Comparison of ENCODE assay signal across 19 mouse cellular contexts in genomic region chr9:34492121-34492520, GRCm38 (mm10). TPM values are rescaled to one million over a fixed set of nuclear protein-coding genes. Genes with fewer than 3 reads are reported as not detected.
DNase-seq lines count a peak whose midpoint lies in the region; ATAC-seq and TF ChIP-seq lines count a peak whose summit lies in the region.
"Had no signal": no experiment of that assay in that cellular context is flagged by ENCODE, and none has a peak within 500 bp of the region (broad histone marks: within the 10 kb centered on the region; RNA-seq: fewer than 3 reads in every experiment).

No protein-coding gene starts in this region.

- no peak overlapping the region for H3K9ac ChIP-seq in forebrain, embryonic 13.5 days
- no peak overlapping the region for H3K9ac ChIP-seq in forebrain, embryonic 11.5 days (ENCODE audit: low read length)
- H3K9ac ChIP-seq in midbrain, embryonic 14.5 days (replicated peaks; ENCODE audit: low read length) = no peak overlapping the region
- no peak overlapping the region for H3K9ac ChIP-seq in neural tube, embryonic 14.5 days (replicated peaks; ENCODE audit: low read depth, low read length)
- no peak overlapping the region for H3K9ac ChIP-seq in stomach, postnatal 0 days (ENCODE audit: low read length)
- H3K9ac ChIP-seq: embryonic facial prominence, embryonic 13.5 days; heart, embryonic 12.5 days; liver, embryonic 12.5 days; lung, embryonic 15.5 days; neural tube, embryonic 12.5 days had no signal

- peak overlapping the region; percentile 83 for H3K4me2 ChIP-seq in forebrain, embryonic 13.5 days
- no peak overlapping the region for H3K4me2 ChIP-seq in forebrain, embryonic 11.5 days (ENCODE audit: low read depth, low read length, severe bottlenecking)
- peak overlapping the region; percentile 79 for H3K4me2 ChIP-seq in midbrain, embryonic 14.5 days (ENCODE audit: low read length)
- peak overlapping the region; percentile 78; the same call in 1 of the 2 replicates for H3K4me2 ChIP-seq in neural tube, embryonic 14.5 days (ENCODE audit: low read depth, low read length)
- no peak overlapping the region for H3K4me2 ChIP-seq in stomach, postnatal 0 days (replicated peaks; ENCODE audit: low read depth)
- H3K4me2 ChIP-seq: embryonic facial prominence, embryonic 13.5 days; heart, embryonic 12.5 days; liver, embryonic 12.5 days; lung, embryonic 15.5 days; neural tube, embryonic 12.5 days had no signal

- TF ChIP-seq CTCF in stomach, postnatal 0 days (IDR thresholded peaks at IDR 0.05; ENCODE audit: low read depth) = no peak

- ATAC-seq in forebrain, embryonic 13.5 days = no peak
- no peak for ATAC-seq in forebrain, embryonic 11.5 days (replicated peaks; ENCODE audit: low FRiP score)
- ATAC-seq in midbrain, embryonic 14.5 days (ENCODE audit: low FRiP score, low TSS enrichment) = no peak
- ATAC-seq in neural tube, embryonic 14.5 days (ENCODE audit: low read depth) = no peak
- no peak for ATAC-seq in stomach, postnatal 0 days (ENCODE audit: low FRiP score, low TSS enrichment)
- ATAC-seq: intestine, embryonic 16.5 days; liver, embryonic 12.5 days had no signal

- H3K36me3 ChIP-seq in forebrain, embryonic 13.5 days (ENCODE audit: poor library complexity, severe bottlenecking) = no peaks in the 10 kb centered on the region
- H3K36me3 ChIP-seq in forebrain, embryonic 11.5 days (ENCODE audit: control insufficient read depth, insufficient read depth, low read length) = no peaks in the 10 kb centered on the region
- no peaks in the 10 kb centered on the region for H3K36me3 ChIP-seq in midbrain, embryonic 14.5 days (ENCODE audit: control insufficient read depth, insufficient read depth, low read length)
- no peaks in the 10 kb centered on the region for H3K36me3 ChIP-seq in midbrain, embryonic 10.5 days
- no peaks in the 10 kb centered on the region for H3K36me3 ChIP-seq in neural tube, embryonic 14.5 days (ENCODE audit: control insufficient read depth, insufficient read depth, low read length)
- no peaks in the 10 kb centered on the region for H3K36me3 ChIP-seq in stomach, postnatal 0 days (ENCODE audit: control insufficient read depth, insufficient read depth, low read length)
- H3K36me3 ChIP-seq: embryonic facial prominence, embryonic 13.5 days; heart, embryonic 12.5 days; limb, embryonic 10.5 days; liver, embryonic 12.5 days; lung, embryonic 15.5 days; neural tube, embryonic 12.5 days had no signal

- DNase-seq in forebrain, embryonic 11.5 days (ENCODE audit: low spot score) = no peak
- no peak for DNase-seq in midbrain, embryonic 14.5 days
- DNase-seq in midbrain, embryonic 10.5 days (ENCODE audit: low spot score) = no peak
- peak; percentile 26 for DNase-seq in fat pad, adult 2 months (ENCODE audit: extremely low read depth, low read depth, low spot score)
- DNase-seq in stomach, postnatal 0 days (ENCODE audit: low spot score) = no peak
- no peak for DNase-seq in embryo, embryonic 10.5 days (ENCODE audit: low spot score)
- DNase-seq: gastrocnemius, adult 2 months; heart, postnatal 36 days; layer of hippocampus, postnatal 36 days had no signal

- H3K9me3 ChIP-seq in forebrain, embryonic 13.5 days (replicated peaks) = no peaks in the 10 kb centered on the region
- no peaks in the 10 kb centered on the region for H3K9me3 ChIP-seq in forebrain, embryonic 11.5 days (ENCODE audit: control insufficient read depth, low read length)
- H3K9me3 ChIP-seq in midbrain, embryonic 14.5 days (ENCODE audit: control insufficient read depth, low read length) = no peaks in the 10 kb centered on the region
- no peaks in the 10 kb centered on the region for H3K9me3 ChIP-seq in midbrain, embryonic 10.5 days (replicated peaks)
- no peaks in the 10 kb centered on the region for H3K9me3 ChIP-seq in neural tube, embryonic 14.5 days (ENCODE audit: control insufficient read depth, low read length)
- no peaks in the 10 kb centered on the region for H3K9me3 ChIP-seq in stomach, postnatal 0 days (ENCODE audit: control insufficient read depth, low read length)
- H3K9me3 ChIP-seq: embryonic facial prominence, embryonic 13.5 days; heart, embryonic 12.5 days; limb, embryonic 10.5 days; liver, embryonic 12.5 days; lung, embryonic 15.5 days; neural tube, embryonic 12.5 days had no signal

- H3K27me3 ChIP-seq in forebrain, embryonic 13.5 days = peaks cover 51% of the 10 kb centered on the region
- peaks cover 25% of the 10 kb centered on the region for H3K27me3 ChIP-seq in forebrain, embryonic 11.5 days (ENCODE audit: control insufficient read depth, insufficient read depth, low read length)
- H3K27me3 ChIP-seq in midbrain, embryonic 14.5 days (ENCODE audit: control insufficient read depth, insufficient read depth, low read length) = peaks cover 9% of the 10 kb centered on the region; the same call in 1 of the 2 replicates
- peaks cover 82% of the 10 kb centered on the region for H3K27me3 ChIP-seq in midbrain, embryonic 10.5 days (ENCODE audit: low read depth, poor library complexity, severe bottlenecking)
- H3K27me3 ChIP-seq in neural tube, embryonic 14.5 days (ENCODE audit: control insufficient read depth, insufficient read depth, low read length) = peaks cover 6% of the 10 kb centered on the region
- H3K27me3 ChIP-seq in stomach, postnatal 0 days (ENCODE audit: control insufficient read depth, insufficient read depth, low read length) = 0 out of 2 replicates have a peak, but pooled peaks cover 5% of the 10 kb centered on the region

- H3K27ac ChIP-seq in forebrain, embryonic 13.5 days = no peak overlapping the region
- H3K27ac ChIP-seq in forebrain, embryonic 11.5 days (ENCODE audit: low read depth, low read length) = no peak overlapping the region
- H3K27ac ChIP-seq in midbrain, embryonic 14.5 days (replicated peaks; ENCODE audit: low read depth, low read length) = no peak overlapping the region
- no peak overlapping the region for H3K27ac ChIP-seq in midbrain, embryonic 10.5 days (replicated peaks)
- H3K27ac ChIP-seq in neural tube, embryonic 14.5 days (ENCODE audit: low read depth, low read length) = no peak overlapping the region
- H3K27ac ChIP-seq in stomach, postnatal 0 days (replicated peaks) = no peak overlapping the region
- H3K27ac ChIP-seq: embryonic facial prominence, embryonic 13.5 days; gastrocnemius, adult 2 months; limb, embryonic 10.5 days; liver, embryonic 12.5 days; lung, embryonic 15.5 days; macrophage; neural tube, embryonic 12.5 days had no signal

- no peak for TF ChIP-seq EP300 in stomach, postnatal 0 days (optimal IDR thresholded peaks at IDR 0.05)

- peaks cover 22% of the 10 kb centered on the region for H3K4me1 ChIP-seq in forebrain, embryonic 13.5 days
- peaks cover 4% of the 10 kb centered on the region; the same call in 1 of the 2 replicates for H3K4me1 ChIP-seq in forebrain, embryonic 11.5 days (replicated peaks; ENCODE audit: control insufficient read depth, insufficient read depth, low read length)
- peaks cover 5% of the 10 kb centered on the region; the same call in 1 of the 2 replicates for H3K4me1 ChIP-seq in midbrain, embryonic 14.5 days (ENCODE audit: control insufficient read depth, insufficient read depth, low read length)
- peaks cover 25% of the 10 kb centered on the region for H3K4me1 ChIP-seq in midbrain, embryonic 10.5 days
- 0 out of 2 replicates have a peak, but pooled peaks cover 5% of the 10 kb centered on the region for H3K4me1 ChIP-seq in neural tube, embryonic 14.5 days (ENCODE audit: control insufficient read depth, insufficient read depth, low read length)
- 0 out of 2 replicates have a peak, but pooled peaks cover 2% of the 10 kb centered on the region for H3K4me1 ChIP-seq in stomach, postnatal 0 days (replicated peaks; ENCODE audit: control insufficient read depth, insufficient read depth)
- H3K4me1 ChIP-seq: liver, embryonic 12.5 days had no signal

- WGBS in forebrain, embryonic 13.5 days = 44% methylated on average over 3 of the region's 3 CpGs
- WGBS in forebrain, embryonic 11.5 days = 52% methylated on average over 3 of the region's 3 CpGs
- 51% methylated on average over 3 of the region's 3 CpGs for WGBS in midbrain, embryonic 14.5 days
- 57% methylated on average over 3 of the region's 3 CpGs for WGBS in midbrain, embryonic 10.5 days
- 50% methylated on average over 3 of the region's 3 CpGs for WGBS in neural tube, embryonic 14.5 days
- 64% methylated on average over 3 of the region's 3 CpGs for WGBS in stomach, postnatal 0 days

- H3K4me3 ChIP-seq in forebrain, embryonic 13.5 days = no peak overlapping the region
- no peak overlapping the region for H3K4me3 ChIP-seq in forebrain, embryonic 11.5 days (ENCODE audit: low read depth, low read length)
- H3K4me3 ChIP-seq in midbrain, embryonic 14.5 days (replicated peaks; ENCODE audit: low read depth, low read length) = no peak overlapping the region
- H3K4me3 ChIP-seq in midbrain, embryonic 10.5 days = no peak overlapping the region
- no peak overlapping the region for H3K4me3 ChIP-seq in neural tube, embryonic 14.5 days (ENCODE audit: low read depth, low read length)
- H3K4me3 ChIP-seq in stomach, postnatal 0 days (ENCODE audit: low read depth, low read length) = no peak overlapping the region
- H3K4me3 ChIP-seq: embryonic facial prominence, embryonic 13.5 days; gastrocnemius, adult 2 months; heart, embryonic 12.5 days; limb, embryonic 10.5 days; liver, embryonic 12.5 days; lung, embryonic 15.5 days; neural tube, embryonic 12.5 days had no signal

RNA-seq across cellular contexts. Expression of gene Kirrel3, which starts 6.4 kb away (rescaled TPM):
- 17.1 and 23.2 TPM in 2 replicates for polyA plus RNA-seq in forebrain, embryonic 13.5 days (2015; fragmentation: Nextera tagmentation; extraction: Ambion mirVana)
- polyA plus RNA-seq in forebrain, embryonic 11.5 days (2014; fragmentation: Nextera tagmentation; extraction: Ambion mirVana) = 5.3 TPM in 2 replicates
- polyA plus RNA-seq in midbrain, embryonic 14.5 days (2014; fragmentation: Nextera tagmentation; extraction: Ambion mirVana) = 34.2 and 44.5 TPM in 2 replicates
- 4.0 and 5.5 TPM in 2 replicates for polyA plus RNA-seq in midbrain, embryonic 10.5 days (2016; fragmentation: Nextera tagmentation; extraction: Ambion mirVana)
- 40.7 and 44.4 TPM in 2 replicates for polyA plus RNA-seq in neural tube, embryonic 14.5 days (2014; fragmentation: Nextera tagmentation; extraction: Ambion mirVana)
- polyA plus RNA-seq in stomach, postnatal 0 days (2015; fragmentation: Nextera tagmentation; extraction: Ambion mirVana) = 1.3 and 1.4 TPM in 2 replicates
- polyA plus RNA-seq: macrophage had no signal

Comparison
In these comparisons a context has a peak if more than half of its experiments do, and no peak if none do; other contexts are left out.
1. H3K4me2 ChIP-seq: peak in forebrain, embryonic 13.5 days (single experiment), midbrain, embryonic 14.5 days (single experiment) and neural tube, embryonic 14.5 days (single experiment); none in forebrain, embryonic 11.5 days (single experiment) and stomach, postnatal 0 days (single experiment).